Mouse (Mus musculus): ENCODE measurements around the gene Ccr10.

DNA sequence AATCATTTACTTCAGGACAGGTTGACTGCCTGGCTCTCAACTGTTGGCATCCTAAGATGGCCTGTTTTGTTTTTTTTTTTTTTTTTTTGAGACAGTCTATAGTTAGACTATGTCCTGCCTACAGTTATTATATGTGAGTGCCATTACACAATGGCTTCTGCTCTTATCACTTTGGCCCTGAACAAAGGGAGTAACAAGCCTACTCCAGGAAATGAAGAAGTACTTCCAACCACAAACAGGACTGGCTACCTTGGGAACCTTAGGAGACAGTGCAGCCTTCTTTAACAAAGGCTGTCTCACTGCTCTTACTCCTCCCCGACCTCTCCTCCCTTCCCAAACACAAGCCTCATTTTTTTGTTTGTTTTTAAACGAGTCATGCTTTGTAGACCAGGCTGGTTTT is 45.6 kb upstream of the Ccr10 start:
- TF ChIP-seq CTCF (IDR thresholded peaks at IDR 0.05; ENCODE audit: low read depth) (no peak), EP300 (optimal IDR thresholded peaks at IDR 0.05) (no peak)
